Mouse (Mus musculus): ENCODE data around the gene Fam49a. TPM values are rescaled to one million over a fixed set of nuclear protein-coding genes. Genes with fewer than 3 reads are reported as not detected.
A peak's percentile ranks its signal among the peaks of the same experiment; 100 is the strongest.

Fam49a gene
- polyA plus RNA-seq, 1 experiment from 2014 or later: 154 TPM

- 83% methylated on average over 6 of the region's 6 CpGs for WGBS
These were observed 87.8 kb downstream of the Fam49a start for GRCm38 (mm10) chr12:12349645-12350288.

GRCm38 (mm10) chr12:12351816-12352552, 90.0 kb downstream of the Fam49a start:
- H3K4me1 ChIP-seq: peaks cover 9% of the 10 kb centered on the region; the same call in 1 of the 2 replicates
- H3K4me2 ChIP-seq (replicated peaks): no peak overlapping the region
- H3K36me3 ChIP-seq: no peaks in the 10 kb centered on the region
- ATAC-seq (replicated peaks): no peak
- no peak overlapping the region for H3K27ac ChIP-seq (replicated peaks)
- 71% methylated on average over 11 of the region's 11 CpGs for WGBS
- no peak overlapping the region for H3K9ac ChIP-seq (replicated peaks)
- no peaks in the 10 kb centered on the region for H3K9me3 ChIP-seq
- no peaks in the 10 kb centered on the region for H3K27me3 ChIP-seq
- no peak overlapping the region for H3K4me3 ChIP-seq

More at GRCm38 (mm10) chr12:12349645-12350288, 87.8 kb downstream of the Fam49a start:
- Histone ChIP-seq H3K36me3 (no peaks in the 10 kb centered on the region), H3K27me3 (no peaks in the 10 kb centered on the region), H3K4me3 (no peak overlapping the region), H3K9me3 (no peaks in the 10 kb centered on the region), H3K4me2 (replicated peaks) (no peak overlapping the region), H3K4me1 (no peaks in the 10 kb centered on the region), H3K9ac (replicated peaks) (no peak overlapping the region), H3K27ac (replicated peaks) (no peak overlapping the region)
- no peak for ATAC-seq (replicated peaks)

- H3K36me3 ChIP-seq: 0 out of 2 replicates have a peak, but pooled peaks cover 6% of the 10 kb centered on the region
- H3K4me1 ChIP-seq: peaks cover 9% of the 10 kb centered on the region; the same call in 1 of the 2 replicates
- no peak overlapping the region for H3K4me2 ChIP-seq (replicated peaks)
- no peak overlapping the region for H3K9ac ChIP-seq (replicated peaks)
- no peak overlapping the region for H3K4me3 ChIP-seq
- no peaks in the 10 kb centered on the region for H3K9me3 ChIP-seq
- WGBS: 82% methylated on average over 10 of the region's 10 CpGs
- no peak overlapping the region for H3K27ac ChIP-seq (replicated peaks)
- H3K27me3 ChIP-seq: no peaks in the 10 kb centered on the region
- ATAC-seq (replicated peaks): no peak
These were observed 92.2 kb downstream of the Fam49a start for GRCm38 (mm10) chr12:12354115-12354653.

GRCm38 (mm10) chr12:12356048-12356447, 94.1 kb downstream of the Fam49a start:
- Histone ChIP-seq H3K9me3 (no peaks in the 10 kb centered on the region), H3K27me3 (no peaks in the 10 kb centered on the region), H3K9ac (replicated peaks) (no peak overlapping the region), H3K4me1 (peaks cover 9% of the 10 kb centered on the region; the same call in 1 of the 2 replicates), H3K36me3 (peaks cover 10% of the 10 kb centered on the region; the same call in 1 of the 2 replicates), H3K4me2 (replicated peaks) (no peak overlapping the region), H3K27ac (replicated peaks) (no peak overlapping the region), H3K4me3 (no peak overlapping the region)
- ATAC-seq (replicated peaks): peak; percentile 55; the same call in 1 of the 2 replicates
- WGBS: 73% methylated on average over 9 of the region's 9 CpGs

GRCm38 (mm10) chr12:12356463-12356862, 94.5 kb downstream of the Fam49a start:
- Histone ChIP-seq H3K27ac (replicated peaks) (no peak overlapping the region), H3K36me3 (peaks cover 15% of the 10 kb centered on the region; the same call in 1 of the 2 replicates), H3K4me1 (peaks cover 9% of the 10 kb centered on the region; the same call in 1 of the 2 replicates), H3K4me2 (replicated peaks) (no peak overlapping the region), H3K4me3 (no peak overlapping the region), H3K27me3 (no peaks in the 10 kb centered on the region), H3K9ac (replicated peaks) (no peak overlapping the region), H3K9me3 (no peaks in the 10 kb centered on the region)
- ATAC-seq (replicated peaks): peak; percentile 30; the same call in 1 of the 2 replicates
- WGBS: 27% methylated on average over 1 of the region's 1 CpGs

GRCm38 (mm10) chr12:12356946-12357345, 95.0 kb downstream of the Fam49a start:
- 83% methylated on average over 5 of the region's 5 CpGs for WGBS
- Histone ChIP-seq H3K4me3 (no peak overlapping the region), H3K9ac (replicated peaks) (no peak overlapping the region), H3K27ac (replicated peaks) (no peak overlapping the region), H3K36me3 (peaks cover 16% of the 10 kb centered on the region; the same call in 1 of the 2 replicates), H3K4me2 (replicated peaks) (no peak overlapping the region), H3K4me1 (peaks cover 9% of the 10 kb centered on the region; the same call in 1 of the 2 replicates), H3K27me3 (no peaks in the 10 kb centered on the region), H3K9me3 (no peaks in the 10 kb centered on the region)
- no peak for ATAC-seq (replicated peaks)

GRCm38 (mm10) chr12:12359923-12360322, 98.0 kb downstream of the Fam49a start:
- Histone ChIP-seq H3K4me3 (no peak overlapping the region), H3K27me3 (no peaks in the 10 kb centered on the region), H3K9ac (replicated peaks) (no peak overlapping the region), H3K4me2 (replicated peaks) (no peak overlapping the region), H3K36me3 (peaks cover 39% of the 10 kb centered on the region), H3K4me1 (peaks cover 9% of the 10 kb centered on the region; the same call in 1 of the 2 replicates), H3K9me3 (no peaks in the 10 kb centered on the region), H3K27ac (replicated peaks) (no peak overlapping the region)
- WGBS: 95% methylated on average over 5 of the region's 5 CpGs
- ATAC-seq (replicated peaks): no peak

GRCm38 (mm10) chr12:12362371-12362770, 100.4 kb downstream of the Fam49a start:
- no peaks in the 10 kb centered on the region for H3K4me1 ChIP-seq
- no peak overlapping the region for H3K4me2 ChIP-seq (replicated peaks)
- 90% methylated on average over 10 of the region's 10 CpGs for WGBS
- no peaks in the 10 kb centered on the region for H3K9me3 ChIP-seq
- no peak overlapping the region for H3K27ac ChIP-seq (replicated peaks)
- H3K36me3 ChIP-seq: peaks cover 62% of the 10 kb centered on the region
- H3K4me3 ChIP-seq: no peak overlapping the region
- no peak for ATAC-seq (replicated peaks)
- H3K27me3 ChIP-seq: no peaks in the 10 kb centered on the region
- H3K9ac ChIP-seq (replicated peaks): no peak overlapping the region

- Histone ChIP-seq H3K9me3 (no peaks in the 10 kb centered on the region), H3K9ac (replicated peaks) (no peak overlapping the region), H3K4me1 (no peaks in the 10 kb centered on the region), H3K27me3 (no peaks in the 10 kb centered on the region), H3K36me3 (peaks cover 62% of the 10 kb centered on the region), H3K4me2 (replicated peaks) (no peak overlapping the region), H3K27ac (replicated peaks) (no peak overlapping the region), H3K4me3 (no peak overlapping the region)
- no peak for ATAC-seq (replicated peaks)
- 80% methylated on average over 8 of the region's 8 CpGs for WGBS
These were observed 102.3 kb downstream of the Fam49a start for GRCm38 (mm10) chr12:12364201-12364600.

GRCm38 (mm10) chr12:12367423-12367822, 105.5 kb downstream of the Fam49a start:
- H3K27ac ChIP-seq (replicated peaks): no peak overlapping the region

GRCm38 (mm10) chr12:12373111-12373862, 111.3 kb downstream of the Fam49a start:
- peaks cover 38% of the 10 kb centered on the region for H3K36me3 ChIP-seq

More at GRCm38 (mm10) chr12:12367423-12367822, 105.5 kb downstream of the Fam49a start:
- Histone ChIP-seq H3K9ac (replicated peaks) (no peak overlapping the region), H3K27me3 (no peaks in the 10 kb centered on the region), H3K4me1 (no peaks in the 10 kb centered on the region), H3K36me3 (peaks cover 62% of the 10 kb centered on the region), H3K9me3 (no peaks in the 10 kb centered on the region), H3K4me3 (no peak overlapping the region), H3K4me2 (replicated peaks) (no peak overlapping the region)
- no peak for ATAC-seq (replicated peaks)
- 80% methylated on average over 5 of the region's 5 CpGs for WGBS

More at GRCm38 (mm10) chr12:12373111-12373862, 111.3 kb downstream of the Fam49a start:
- no peak overlapping the region for H3K9ac ChIP-seq (replicated peaks)
- H3K4me2 ChIP-seq (replicated peaks): no peak overlapping the region
- WGBS: 91% methylated on average over 11 of the region's 11 CpGs
- no peak overlapping the region for H3K27ac ChIP-seq (replicated peaks)
- no peaks in the 10 kb centered on the region for H3K4me1 ChIP-seq
- H3K27me3 ChIP-seq: no peaks in the 10 kb centered on the region
- ATAC-seq (replicated peaks): no peak
- no peaks in the 10 kb centered on the region for H3K9me3 ChIP-seq
- no peak overlapping the region for H3K4me3 ChIP-seq
